Mouse (Mus musculus) hindbrain, embryonic 12.5 days (tissue): ENCODE results near the gene Gm20388. TPM values are rescaled to one million over a fixed set of nuclear protein-coding genes. Genes with fewer than 3 reads are reported as not detected.
A peak's percentile ranks its signal among the peaks of the same experiment; 100 is the strongest.
"Not testable (repeated sequence)": the region's sequence is repeated elsewhere in the genome, so short reads cannot be mapped to it uniquely, and the experiment has no call there.

Experiments used
- ATAC-seq: fragments of 200-750 bp; cut with Nextera tagmentation; 2 replicates; pipeline ENCODE4 v1.8.0; 2017; ENCODE audit warnings: moderate TSS enrichment; ENCODE audit not compliant: low FRiP score
- H3K27ac ChIP-seq: fragments of 300-500 bp; sonication (generic); 2 replicates; pipeline ENCODE4 v1.5.1; 2016; ENCODE audit warnings: mild to moderate bottlenecking
- H3K27me3 ChIP-seq: fragments of 300-500 bp; sonication (generic); 2 replicates; pipeline ENCODE4 v1.6.1; 2016; ENCODE audit warnings: mild to moderate bottlenecking
- H3K36me3 ChIP-seq: fragments of 300-500 bp; sonication (generic); 2 replicates; pipeline ENCODE4 v1.6.1; 2016; ENCODE audit warnings: mild to moderate bottlenecking
- H3K4me1 ChIP-seq: fragments of 300-500 bp; sonication (generic); 2 replicates; pipeline ENCODE4 v1.6.1; 2016
- H3K4me2 ChIP-seq: fragments of 300-500 bp; sonication (generic); replicated peaks from 2 replicates; pipeline ENCODE4 v1.6.1; 2016; ENCODE audit warnings: mild to moderate bottlenecking
- H3K4me3 ChIP-seq: fragments of 300-500 bp; sonication (generic); 2 replicates; pipeline ENCODE4 v1.5.1; 2016; ENCODE audit warnings: mild to moderate bottlenecking
- H3K9ac ChIP-seq: fragments of 300-500 bp; sonication (generic); 2 replicates; pipeline ENCODE4 v1.6.1; 2016; ENCODE audit warnings: mild to moderate bottlenecking, moderate library complexity
- H3K9me3 ChIP-seq: fragments of 300-500 bp; sonication (generic); replicated peaks from 2 replicates; pipeline ENCODE4 v1.6.1; 2016; ENCODE audit warnings: mild to moderate bottlenecking
- WGBS: fragments of 180-500 bp; shearing (Covaris S2); methylation state at CpG from one replicate; pipeline ENCODE4 v1.1.7; 2016; 5-methylcytosine and 5-hydroxymethylcytosine counted together
- polyA plus RNA-seq: library from polyadenylated mRNA; unstranded; fragments of >200 nt; fragmentation: Nextera tagmentation; extraction: Ambion mirVana; gene quantifications from 2 replicates; pipeline ENCODE4 v1.2.1, GENCODE M21; 2016

The Gm20388 gene
- polyA plus RNA-seq, 1 experiment from 2014 or later, result not detected

- Histone ChIP-seq H3K4me2 (peak within 1 kb of the TSS; percentile 96), H3K36me3 (peaks cover 40% of the 10 kb centered on the region), H3K27me3 (no peaks in the 10 kb centered on the region), H3K27ac (peak within 1 kb of the TSS; percentile 93), H3K4me1 (peaks cover 14% of the 10 kb centered on the region), H3K4me3 (peak within 1 kb of the TSS; percentile 82), H3K9ac (peak within 1 kb of the TSS; percentile 98), H3K9me3 (no peaks in the 10 kb centered on the region)
- ATAC-seq, result peak; percentile 95
- 2% methylated on average over 56 of the region's 56 CpGs for WGBS
Observed at GRCm38 (mm10) chr8:123101735-123102685, 3191.4 kb downstream of the Gm20388 start, which contains the start of gene Rpl13. Rpl13 (plus strand) TSS chr8:123102350.

GRCm38 (mm10) chr8:123102855-123103254 lies 3192.2 kb downstream of the Gm20388 start:
- Histone ChIP-seq H3K4me1 (peaks cover 14% of the 10 kb centered on the region), H3K27ac (peak overlapping the region; percentile 93; the same call in 1 of the 2 replicates), H3K9ac (peak overlapping the region; percentile 98), H3K4me3 (peak overlapping the region; percentile 82), H3K4me2 (peak overlapping the region; percentile 96), H3K36me3 (peaks cover 32% of the 10 kb centered on the region)
- WGBS, result under 1% methylated on average over 26 of the region's 26 CpGs
- H3K9me3 ChIP-seq, H3K27me3 ChIP-seq, ATAC-seq: not testable (repeated sequence)

- H3K27me3 ChIP-seq, result no peaks in the 10 kb centered on the region
- H3K4me3 ChIP-seq, result peak overlapping the region; percentile 82
- H3K4me1 ChIP-seq, result peaks cover 14% of the 10 kb centered on the region
- no peaks in the 10 kb centered on the region for H3K9me3 ChIP-seq
- ATAC-seq, result no peak
- H3K9ac ChIP-seq, result peak overlapping the region; percentile 98
- 0 out of 2 replicates have a peak overlapping the region, but pooled peaks have one; percentile 35 for H3K27ac ChIP-seq
- 20% methylated on average over 15 of the region's 15 CpGs for WGBS
- peak overlapping the region; percentile 96 for H3K4me2 ChIP-seq
- H3K36me3 ChIP-seq, result peaks cover 27% of the 10 kb centered on the region
Observed at GRCm38 (mm10) chr8:123103285-123103684, 3192.6 kb downstream of the Gm20388 start.

- no peaks in the 10 kb centered on the region for H3K27me3 ChIP-seq
- 90% methylated on average over 6 of the region's 6 CpGs for WGBS
- H3K9ac ChIP-seq, result peak overlapping the region; percentile 98
- H3K27ac ChIP-seq, result no peak overlapping the region; the same call in 1 of the 2 replicates
- no peak for ATAC-seq
- peak overlapping the region; percentile 96 for H3K4me2 ChIP-seq
- H3K4me1 ChIP-seq, result peaks cover 14% of the 10 kb centered on the region
- H3K9me3 ChIP-seq, result no peaks in the 10 kb centered on the region
- peaks cover 24% of the 10 kb centered on the region for H3K36me3 ChIP-seq
- peak overlapping the region; percentile 82 for H3K4me3 ChIP-seq
Observed at GRCm38 (mm10) chr8:123104046-123104767, 3193.6 kb downstream of the Gm20388 start.

GRCm38 (mm10) chr8:123105553-123106326 lies 3195.1 kb downstream of the Gm20388 start:
- WGBS, result 74% methylated on average over 5 of the region's 5 CpGs
- Histone ChIP-seq H3K4me2 (no peak overlapping the region), H3K27ac (no peak overlapping the region), H3K4me3 (no peak overlapping the region), H3K9me3 (no peaks in the 10 kb centered on the region), H3K4me1 (peaks cover 14% of the 10 kb centered on the region), H3K27me3 (no peaks in the 10 kb centered on the region), H3K36me3 (peaks cover 24% of the 10 kb centered on the region), H3K9ac (no peak overlapping the region)
- ATAC-seq, result no peak

GRCm38 (mm10) chr8:123106531-123106930 lies 3195.9 kb downstream of the Gm20388 start:
- Histone ChIP-seq H3K9me3 (no peaks in the 10 kb centered on the region), H3K9ac (no peak overlapping the region), H3K27me3 (no peaks in the 10 kb centered on the region), H3K4me3 (no peak overlapping the region), H3K36me3 (peaks cover 24% of the 10 kb centered on the region), H3K4me1 (peaks cover 13% of the 10 kb centered on the region), H3K27ac (no peak overlapping the region), H3K4me2 (no peak overlapping the region)
- no peak for ATAC-seq
- 52% methylated on average over 2 of the region's 2 CpGs for WGBS

GRCm38 (mm10) chr8:123108010-123108409 lies 3197.4 kb downstream of the Gm20388 start:
- H3K4me1 ChIP-seq, result peaks cover 10% of the 10 kb centered on the region
- H3K9ac ChIP-seq, result no peak overlapping the region
- ATAC-seq, result no peak
- no peak overlapping the region for H3K4me2 ChIP-seq
- no peaks in the 10 kb centered on the region for H3K27me3 ChIP-seq
- no peak overlapping the region for H3K27ac ChIP-seq
- WGBS, result 68% methylated on average over 1 of the region's 1 CpGs
- H3K9me3 ChIP-seq, result no peaks in the 10 kb centered on the region
- H3K36me3 ChIP-seq, result peaks cover 24% of the 10 kb centered on the region
- no peak overlapping the region for H3K4me3 ChIP-seq

GRCm38 (mm10) chr8:123108953-123109352 lies 3198.3 kb downstream of the Gm20388 start:
- H3K27ac ChIP-seq, result no peak overlapping the region
- H3K4me1 ChIP-seq, result peaks cover 2% of the 10 kb centered on the region; the same call in 1 of the 2 replicates
- H3K36me3 ChIP-seq, result peaks cover 16% of the 10 kb centered on the region
- no peak overlapping the region for H3K4me3 ChIP-seq
- no peak overlapping the region for H3K9ac ChIP-seq
- H3K9me3 ChIP-seq, result no peaks in the 10 kb centered on the region
- H3K27me3 ChIP-seq, result peaks cover under 1% of the 10 kb centered on the region; the same call in 1 of the 2 replicates
- no peak for ATAC-seq
- no peak overlapping the region for H3K4me2 ChIP-seq
- 82% methylated on average over 5 of the region's 5 CpGs for whole genome bisulfite sequencing

- no peak overlapping the region for H3K27ac ChIP-seq
- no peaks in the 10 kb centered on the region for H3K4me1 ChIP-seq
- peaks cover 13% of the 10 kb centered on the region for H3K27me3 ChIP-seq
- H3K4me2 ChIP-seq, result no peak overlapping the region
- no peaks in the 10 kb centered on the region; the same call in 1 of the 2 replicates for H3K36me3 ChIP-seq
- no peak; the same call in 1 of the 2 replicates for ATAC-seq
- H3K9ac ChIP-seq, result no peak overlapping the region
- H3K9me3 ChIP-seq, result no peaks in the 10 kb centered on the region
- 22% methylated on average over 4 of the region's 4 CpGs for WGBS
- H3K4me3 ChIP-seq, result no peak overlapping the region
Observed at GRCm38 (mm10) chr8:123110649-123111048, 3200.0 kb downstream of the Gm20388 start.

GRCm38 (mm10) chr8:123112892-123113291 lies 3202.3 kb downstream of the Gm20388 start:
- Histone ChIP-seq H3K9ac (no peak overlapping the region), H3K4me1 (peaks cover 15% of the 10 kb centered on the region), H3K9me3 (no peaks in the 10 kb centered on the region), H3K36me3 (no peaks in the 10 kb centered on the region), H3K27me3 (peaks cover 35% of the 10 kb centered on the region), H3K4me2 (no peak overlapping the region), H3K27ac (no peak overlapping the region), H3K4me3 (no peak overlapping the region)
- WGBS, result 85% methylated on average over 9 of the region's 9 CpGs
- no peak for ATAC-seq

- Histone ChIP-seq H3K4me2 (no peak overlapping the region), H3K4me3 (no peak overlapping the region), H3K9me3 (no peaks in the 10 kb centered on the region), H3K27ac (no peak overlapping the region), H3K4me1 (peaks cover 19% of the 10 kb centered on the region), H3K9ac (no peak overlapping the region), H3K36me3 (no peaks in the 10 kb centered on the region), H3K27me3 (peaks cover 46% of the 10 kb centered on the region)
- no peak for ATAC-seq
- 67% methylated on average over 2 of the region's 2 CpGs for WGBS
Observed at GRCm38 (mm10) chr8:123113908-123114469, 3203.3 kb downstream of the Gm20388 start.
